Mouse (Mus musculus) adipocyte (in vitro differentiated cells): Measurements from ENCODE around the gene Lima1.
"Not testable (repeated sequence)": the region's sequence is repeated elsewhere in the genome, so short reads cannot be mapped to it uniquely, and the experiment has no call there.

Source experiments
- DNase-seq: peaks from one replicate; pipeline ENCODE4 v3.0.0-alpha.2; 2016; ENCODE audit warnings: low spot score

Lima1 gene

GRCm38 (mm10) chr15:99834681-99835080 is 40.6 kb downstream of the Lima1 start:
- no peak for DNase-seq

- DNase-seq = no peak
These were observed 41.4 kb downstream of the Lima1 start for GRCm38 (mm10) chr15:99833648-99834454.

GRCm38 (mm10) chr15:99831535-99831934 is 43.7 kb downstream of the Lima1 start:
- DNase-seq = peak; percentile 42

GRCm38 (mm10) chr15:99828061-99828460 is 47.2 kb downstream of the Lima1 start:
- peak; percentile 53 for DNase-seq

- DNase-seq = no peak
These were observed 48.9 kb downstream of the Lima1 start for GRCm38 (mm10) chr15:99826210-99826888.

GRCm38 (mm10) chr15:99825211-99825610 is 50.0 kb downstream of the Lima1 start:
- no peak for DNase-seq

GRCm38 (mm10) chr15:99823322-99823898 is 51.8 kb downstream of the Lima1 start:
- no peak for DNase-seq

GRCm38 (mm10) chr15:99822501-99822900 is 52.8 kb downstream of the Lima1 start:
- DNase-seq = not testable (repeated sequence)

GRCm38 (mm10) chr15:99819621-99820279 is 55.5 kb downstream of the Lima1 start:
- DNase-seq = peak; percentile 88

GRCm38 (mm10) chr15:99819109-99819440 is 56.2 kb downstream of the Lima1 start:
- DNase-seq = no peak

- peak; percentile 94 for DNase-seq
These were observed 56.7 kb downstream of the Lima1 start for GRCm38 (mm10) chr15:99818321-99819108.

GRCm38 (mm10) chr15:99817343-99818235 is 57.7 kb downstream of the Lima1 start:
- peak; percentile 47 for DNase-seq

- DNase-seq = no peak
These were observed 59.3 kb downstream of the Lima1 start for GRCm38 (mm10) chr15:99815999-99816398.

- DNase-seq = no peak
These were observed 60.5 kb downstream of the Lima1 start for GRCm38 (mm10) chr15:99814554-99815260.

- no peak for DNase-seq
These were observed 61.6 kb downstream of the Lima1 start for GRCm38 (mm10) chr15:99813639-99814038.

- DNase-seq = no peak
These were observed 63.2 kb downstream of the Lima1 start for GRCm38 (mm10) chr15:99812097-99812496.

- DNase-seq = no peak
These were observed 67.2 kb downstream of the Lima1 start for GRCm38 (mm10) chr15:99807776-99808735.

GRCm38 (mm10) chr15:99806171-99806570 is 69.1 kb downstream of the Lima1 start:
- no peak for DNase-seq

- DNase-seq = no peak
These were observed 69.6 kb downstream of the Lima1 start for GRCm38 (mm10) chr15:99805673-99806072.
